Comparison of ENCODE assay signal across 22 mouse cellular contexts in the genomic region with DNA sequence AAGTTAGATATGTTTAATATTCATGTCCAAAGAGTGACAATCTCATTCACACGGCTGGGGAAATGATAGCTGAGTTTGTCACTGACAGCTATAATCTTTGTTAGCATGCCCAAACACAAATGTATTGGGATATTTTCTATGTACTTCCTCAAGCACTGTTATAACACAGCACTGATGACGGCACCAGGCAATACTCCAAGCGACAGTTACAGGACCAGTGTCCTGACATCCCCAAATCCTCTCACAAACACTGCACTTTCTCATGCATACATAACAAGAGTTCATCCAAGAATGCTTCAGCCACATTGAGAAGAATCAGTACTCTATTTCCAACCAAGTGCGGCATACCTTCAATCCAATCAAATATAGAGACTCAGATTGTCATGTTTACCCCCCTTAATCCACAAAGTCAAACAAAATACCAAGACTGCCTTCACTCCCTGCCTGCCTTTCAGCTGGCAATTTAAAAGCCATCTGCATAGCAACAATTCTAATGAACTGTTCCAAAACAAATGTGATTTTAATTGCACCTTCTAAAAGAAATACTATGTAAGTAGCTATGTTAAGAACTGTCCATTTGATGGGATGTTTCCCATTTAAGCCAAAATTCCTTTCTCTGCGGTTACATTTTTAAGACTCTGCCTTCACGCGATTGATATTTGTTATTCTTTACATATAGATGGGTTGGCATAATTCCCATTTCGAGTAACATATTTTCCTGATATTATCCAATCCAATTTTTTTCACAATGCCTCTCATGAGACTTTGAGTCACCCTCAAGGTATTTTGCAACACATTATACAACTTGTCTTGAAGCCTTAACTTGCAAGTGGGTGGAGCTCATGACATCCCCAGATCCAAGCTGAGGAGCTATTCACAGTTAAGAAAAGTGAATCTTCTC.
DNase-seq lines count a peak whose midpoint lies in the region; ATAC-seq and TF ChIP-seq lines count a peak whose summit lies in the region.
"Had no signal": no experiment of that assay in that cellular context is flagged by ENCODE, and none has a peak within 500 bp of the region (broad histone marks: within the 10 kb centered on the region; RNA-seq: fewer than 3 reads in every experiment).

No protein-coding gene starts in this region.

- 71% methylated on average over 8 of the region's 8 CpGs for WGBS in heart, embryonic 16.5 days
- WGBS in heart, embryonic 10.5 days, result 82% methylated on average over 8 of the region's 8 CpGs
- WGBS in limb, embryonic 14.5 days, result 81% methylated on average over 8 of the region's 8 CpGs
- 92% methylated on average over 8 of the region's 8 CpGs for WGBS in limb, embryonic 10.5 days

- peak overlapping the region; percentile 52 for H3K27ac ChIP-seq in heart, embryonic 16.5 days (ENCODE audit: low read length)
- H3K27ac ChIP-seq in heart, embryonic 10.5 days, result no peak overlapping the region
- no peak overlapping the region for H3K27ac ChIP-seq in limb, embryonic 14.5 days (replicated peaks; ENCODE audit: low read depth, low read length)
- no peak overlapping the region for H3K27ac ChIP-seq in limb, embryonic 10.5 days
- H3K27ac ChIP-seq: hindbrain, postnatal 0 days; limb, embryonic 15.5 days had no signal

- H3K27me3 ChIP-seq in heart, embryonic 16.5 days (ENCODE audit: control insufficient read depth, insufficient read depth, low read length), result no peaks in the 10 kb centered on the region
- no peaks in the 10 kb centered on the region for H3K27me3 ChIP-seq in heart, embryonic 10.5 days (ENCODE audit: insufficient read depth, poor library complexity, severe bottlenecking)
- H3K27me3 ChIP-seq in limb, embryonic 14.5 days (ENCODE audit: control insufficient read depth, insufficient read depth, low read length), result no peaks in the 10 kb centered on the region
- no peaks in the 10 kb centered on the region for H3K27me3 ChIP-seq in limb, embryonic 10.5 days (ENCODE audit: low read depth, poor library complexity, severe bottlenecking)
- H3K27me3 ChIP-seq: limb, embryonic 15.5 days had no signal

- no peak overlapping the region for H3K4me3 ChIP-seq in heart, embryonic 16.5 days (ENCODE audit: low read length)
- no peak overlapping the region for H3K4me3 ChIP-seq in heart, embryonic 10.5 days
- H3K4me3 ChIP-seq in limb, embryonic 14.5 days (replicated peaks; ENCODE audit: low read length), result no peak overlapping the region
- H3K4me3 ChIP-seq in limb, embryonic 10.5 days, result no peak overlapping the region
- H3K4me3 ChIP-seq: erythroblast, embryonic 14.5 days; limb, embryonic 15.5 days had no signal

- no peaks in the 10 kb centered on the region for H3K9me3 ChIP-seq in heart, embryonic 16.5 days (replicated peaks; ENCODE audit: control insufficient read depth, low read length)
- no peaks in the 10 kb centered on the region for H3K9me3 ChIP-seq in heart, embryonic 10.5 days
- no peaks in the 10 kb centered on the region for H3K9me3 ChIP-seq in limb, embryonic 14.5 days (ENCODE audit: control insufficient read depth, low read length)
- H3K9me3 ChIP-seq in limb, embryonic 10.5 days (replicated peaks), result no peaks in the 10 kb centered on the region
- H3K9me3 ChIP-seq: G1E; limb, embryonic 15.5 days had no signal

- H3K4me2 ChIP-seq in heart, embryonic 16.5 days (ENCODE audit: low read depth, low read length), result no peak overlapping the region
- no peak overlapping the region for H3K4me2 ChIP-seq in limb, embryonic 14.5 days (replicated peaks; ENCODE audit: low read depth, low read length, severe bottlenecking)
- H3K4me2 ChIP-seq: limb, embryonic 15.5 days had no signal

- no peak for DNase-seq in heart, embryonic 10.5 days (ENCODE audit: low spot score)
- DNase-seq in limb, embryonic 14.5 days (ENCODE audit: low spot score), result peak; percentile 64
- DNase-seq in limb, embryonic 10.5 days (ENCODE audit: low spot score), result no peak
- DNase-seq in Muller cell, postnatal 12 days (ENCODE audit: inconsistent ontology term), result peak; percentile 64
- DNase-seq in brain, adult 2 months (ENCODE audit: low read depth, low spot score), result peak; percentile 57
- DNase-seq in left cerebral cortex, adult 11 months (ENCODE audit: low spot score), result no peak
- DNase-seq: adrenal gland, adult 8-10 months; cerebellum, adult 11 months; cerebellum, postnatal 14 days; embryo, embryonic 11 days; gastrocnemius, postnatal 10 days; heart, postnatal 36 days; kidney, adult 8-10 months; spleen, adult 18-20 months; thymus, postnatal 14 days had no signal

- H3K9ac ChIP-seq in heart, embryonic 16.5 days (ENCODE audit: low read length), result no peak overlapping the region
- no peak overlapping the region for H3K9ac ChIP-seq in limb, embryonic 14.5 days (ENCODE audit: low read depth, low read length, severe bottlenecking)
- H3K9ac ChIP-seq: limb, embryonic 15.5 days had no signal

- 0 out of 2 replicates have a peak, but pooled peaks have one; percentile 18 for ATAC-seq in heart, embryonic 16.5 days (replicated peaks; ENCODE audit: extremely low read depth, insufficient read depth, low FRiP score)
- ATAC-seq in limb, embryonic 14.5 days (ENCODE audit: low FRiP score, low read depth), result no peak
- ATAC-seq: CD4-positive, CD25-positive, alpha-beta regulatory T cell, adult 4 months; hindbrain, postnatal 0 days; midbrain, embryonic 16.5 days had no signal

- TF ChIP-seq POLR2A in limb, embryonic 14.5 days (IDR thresholded peaks at IDR 0.05; ENCODE audit: borderline replicate concordance, extremely low read depth, insufficient read depth, insufficient read length), result no peak

- no peaks in the 10 kb centered on the region for H3K4me1 ChIP-seq in heart, embryonic 16.5 days (ENCODE audit: control insufficient read depth, insufficient read depth, low read length)
- no peaks in the 10 kb centered on the region for H3K4me1 ChIP-seq in heart, embryonic 10.5 days
- H3K4me1 ChIP-seq in limb, embryonic 14.5 days (ENCODE audit: control insufficient read depth, insufficient read depth, low read length), result no peaks in the 10 kb centered on the region
- H3K4me1 ChIP-seq in limb, embryonic 10.5 days, result no peaks in the 10 kb centered on the region
- H3K4me1 ChIP-seq: limb, embryonic 15.5 days had no signal

- no peaks in the 10 kb centered on the region for H3K36me3 ChIP-seq in heart, embryonic 16.5 days (ENCODE audit: control insufficient read depth, insufficient read depth)
- H3K36me3 ChIP-seq in heart, embryonic 10.5 days, result no peaks in the 10 kb centered on the region
- H3K36me3 ChIP-seq in limb, embryonic 14.5 days (ENCODE audit: control insufficient read depth, insufficient read depth, low read length), result no peaks in the 10 kb centered on the region
- no peaks in the 10 kb centered on the region for H3K36me3 ChIP-seq in limb, embryonic 10.5 days
- H3K36me3 ChIP-seq: G1E; limb, embryonic 15.5 days had no signal

Comparison
In these comparisons a context has a peak if more than half of its experiments do, and no peak if none do; other contexts are left out.
1. DNase-seq: peak in limb, embryonic 14.5 days (single experiment), Muller cell, postnatal 12 days (single experiment) and brain, adult 2 months (single experiment); none in heart, embryonic 10.5 days (single experiment), limb, embryonic 10.5 days (single experiment) and left cerebral cortex, adult 11 months (single experiment).